Mouse (Mus musculus) c-Kit-positive CD71-negative TER-119-negative erythroid progenitor cells, embryonic 14.5 days (primary cell): ENCODE measurements at regions not wholly inside any gene's neighbourhood (a gene's known extent, or its start where the extent isn't known, plus 50 kb on each side); places are given as distances from the start of the nearest gene placed in this dataset.

Source experiments
- DNase-seq: peaks from one replicate; pipeline ENCODE4 v3.0.0-alpha.2; 2013; ENCODE audit warnings: low read depth

DNA sequence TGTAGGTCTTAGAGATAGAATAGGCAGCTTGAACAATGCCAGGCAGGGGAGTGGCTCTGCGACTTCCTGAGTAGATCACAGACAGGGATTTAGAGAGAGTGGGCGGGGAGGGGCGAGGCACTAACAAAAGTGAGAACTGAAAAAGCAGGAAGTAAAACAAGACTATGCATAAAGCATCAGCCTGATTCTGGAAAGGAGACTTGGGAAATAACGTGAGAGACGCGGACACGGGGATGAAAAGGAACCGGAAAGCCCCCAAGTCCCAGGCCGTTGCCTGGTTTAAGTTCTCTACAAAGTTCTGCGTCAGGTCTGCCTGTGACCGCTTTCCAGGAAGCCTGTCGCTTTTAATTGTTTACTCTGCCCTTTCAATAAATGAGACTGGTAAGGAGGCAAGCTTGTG lies 86.3 kb downstream of the D16Ertd472e start:
- DNase-seq = peak; percentile 55

DNA sequence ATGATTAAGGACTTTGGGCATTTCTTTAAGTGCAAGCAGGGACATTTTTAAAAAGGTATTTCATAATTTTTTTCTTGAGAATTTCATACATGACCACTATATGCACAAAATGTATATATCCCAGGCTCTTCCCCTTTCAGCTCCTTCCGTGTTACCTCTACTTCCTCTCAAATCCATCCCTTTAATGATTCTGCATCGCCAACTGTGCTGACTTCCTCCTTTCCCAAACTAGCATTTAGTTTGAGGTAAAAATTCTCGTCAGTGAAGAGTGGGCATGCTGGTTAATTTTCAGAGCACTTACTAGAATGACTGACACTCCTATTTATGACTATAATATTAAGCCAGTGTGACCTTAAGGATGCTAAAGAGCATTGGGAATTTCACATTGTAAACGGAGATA lies 86.9 kb downstream of the D16Ertd472e start:
- no peak for DNase-seq

GRCm38 (mm10) chr16:78486531-78486930 lies 90.0 kb downstream of the D16Ertd472e start:
- no peak for DNase-seq

DNA sequence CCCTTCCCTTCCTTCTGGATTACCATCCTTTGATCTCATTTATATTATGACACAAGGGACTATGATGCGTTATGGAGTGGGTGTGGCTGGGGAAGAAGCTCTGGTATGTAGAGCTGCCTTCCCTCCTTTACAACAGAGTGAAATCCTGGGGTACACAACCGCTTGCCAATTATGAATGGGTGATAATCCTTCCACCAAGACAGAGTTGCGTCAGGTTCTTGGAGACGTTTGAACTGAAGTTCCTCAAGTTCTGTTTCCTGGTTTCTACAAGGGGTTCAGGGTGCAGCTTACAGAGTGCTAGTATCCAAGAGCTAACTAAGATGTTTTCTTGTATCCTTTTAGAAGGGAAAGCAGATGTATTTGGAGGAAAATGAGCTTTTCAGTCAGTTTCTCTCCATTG lies 92.2 kb downstream of the D16Ertd472e start:
- DNase-seq = no peak

DNA sequence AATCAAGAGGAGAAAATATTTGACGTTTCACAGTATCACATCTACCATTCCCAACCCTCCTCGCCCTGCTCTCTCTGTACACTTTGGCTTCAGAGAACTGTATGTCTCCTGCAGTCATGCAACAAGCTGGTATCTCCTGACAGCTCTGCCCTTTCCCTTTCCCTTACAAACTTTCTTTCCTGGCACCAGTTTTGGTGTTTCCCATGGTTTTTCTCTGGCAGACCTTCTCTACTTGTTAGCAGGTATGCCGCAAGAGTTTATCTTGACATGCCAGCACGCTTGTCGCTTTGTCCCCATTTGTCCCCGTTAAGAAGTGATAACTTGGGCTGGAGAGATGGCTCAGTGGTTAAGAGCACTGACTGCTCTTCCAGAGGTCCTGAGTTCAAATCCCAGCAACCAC lies 94.9 kb downstream of the D16Ertd472e start:
- no peak for DNase-seq

- DNase-seq = no peak
Measured at GRCm38 (mm10) chr16:78481065-78481464, 95.4 kb downstream of the D16Ertd472e start.

DNA sequence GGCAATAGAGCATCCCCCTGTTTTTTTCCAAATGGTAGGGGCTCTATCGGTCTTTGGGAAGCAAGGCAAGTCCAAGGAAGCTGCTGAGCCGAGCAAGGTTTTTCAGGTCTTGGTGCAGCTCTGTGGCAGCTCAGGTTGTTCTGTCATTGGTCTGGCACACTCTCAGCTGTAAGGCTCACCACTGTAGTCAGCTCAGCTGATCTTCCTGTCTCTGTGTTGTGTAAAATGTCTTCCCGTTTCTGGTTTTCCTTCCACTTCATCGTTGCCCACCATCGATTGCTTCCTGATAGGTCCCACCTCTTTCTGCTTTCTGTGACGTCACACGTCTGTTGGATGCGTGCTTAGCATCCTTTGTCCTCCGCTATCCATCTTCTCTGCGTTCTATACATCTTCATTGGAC lies 96.2 kb downstream of the D16Ertd472e start:
- DNase-seq = no peak

- no peak for DNase-seq
Measured at GRCm38 (mm10) chr16:78473456-78473855, 96.5 kb upstream of the Btg3 start.

DNA sequence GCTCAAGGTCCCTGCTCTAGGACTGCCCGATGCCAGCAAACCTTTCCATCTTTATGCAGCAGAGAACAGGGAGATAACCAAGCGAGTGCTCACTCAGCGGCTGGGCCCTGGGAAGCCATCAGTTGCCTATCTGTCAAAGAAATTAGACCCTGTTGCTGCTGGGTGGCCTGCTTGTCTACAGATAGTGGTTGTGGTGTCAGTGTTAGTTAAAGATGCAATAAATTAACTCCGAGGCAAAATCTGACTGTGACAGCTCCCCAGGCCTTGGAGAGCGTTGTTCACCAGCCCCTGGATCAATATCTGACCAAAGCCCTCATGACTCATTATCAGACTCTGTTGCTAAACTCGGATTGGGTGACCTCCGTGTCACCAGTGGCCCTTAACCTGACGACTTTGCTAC lies 83.0 kb upstream of the Btg3 start:
- DNase-seq = no peak

DNA sequence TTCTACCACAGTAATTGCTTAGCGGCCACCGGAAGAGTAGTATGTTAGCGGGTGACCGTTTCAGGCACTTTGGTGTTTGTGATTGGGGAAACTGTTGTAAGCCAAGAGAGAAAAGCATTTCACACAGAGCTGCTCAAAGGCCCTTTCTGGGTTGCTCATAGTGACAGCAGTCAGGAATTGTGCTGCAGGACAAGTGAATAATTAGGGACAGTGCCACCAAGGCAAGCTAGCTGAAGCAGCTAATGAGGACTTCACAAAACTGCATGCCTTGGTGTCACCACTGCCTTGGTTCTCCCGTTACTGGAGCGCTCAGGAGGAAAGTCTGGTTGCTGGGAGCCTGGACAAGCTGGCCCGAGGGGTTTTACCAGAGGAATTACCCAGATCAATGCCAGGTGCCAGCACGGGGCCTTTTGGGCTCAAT lies 80.7 kb upstream of the Btg3 start:
- no peak for DNase-seq

- DNase-seq = no peak
Measured at GRCm38 (mm10) chr16:78456345-78456744, 79.4 kb upstream of the Btg3 start.

GRCm38 (mm10) chr16:78454509-78454908 lies 77.5 kb upstream of the Btg3 start:
- no peak for DNase-seq

DNA sequence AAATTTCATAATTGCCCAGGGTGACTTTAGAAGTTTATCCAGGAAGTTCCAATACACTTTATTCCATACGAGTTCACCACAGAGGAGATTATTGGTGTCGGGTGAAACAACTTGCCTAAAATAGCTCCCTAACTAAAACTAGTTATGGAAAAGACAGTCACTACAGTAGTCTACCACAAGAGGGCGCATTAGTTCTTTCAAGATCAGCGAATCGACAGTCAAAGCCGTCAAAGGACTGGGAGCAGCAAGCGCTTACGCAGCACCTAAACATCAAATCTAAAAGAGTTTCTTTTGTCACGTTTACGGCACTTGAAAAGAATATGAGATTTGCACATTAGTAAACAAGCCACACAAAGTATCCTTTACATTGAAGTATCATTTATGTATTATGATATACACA lies 75.3 kb upstream of the Btg3 start:
- peak; percentile 59 for DNase-seq

DNA sequence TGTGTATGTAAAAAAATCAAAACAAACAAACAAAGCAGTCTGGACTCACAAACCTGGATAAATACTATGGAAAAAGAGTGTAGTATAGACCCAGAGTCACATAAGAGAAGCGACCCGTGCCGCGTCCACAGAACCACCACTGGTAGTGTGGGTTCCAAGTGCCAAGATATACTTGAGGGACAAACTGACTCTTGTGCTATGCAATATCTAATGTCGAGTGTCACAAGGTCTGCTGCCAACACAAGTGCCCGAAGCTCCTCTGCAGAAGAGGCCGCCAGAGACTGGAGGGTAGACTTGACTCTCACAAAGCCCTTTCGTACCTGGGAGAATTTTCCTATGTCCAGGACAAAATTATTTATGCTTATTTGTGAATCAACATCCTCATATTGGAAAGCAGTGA lies 74.8 kb upstream of the Btg3 start:
- DNase-seq = no peak

DNA sequence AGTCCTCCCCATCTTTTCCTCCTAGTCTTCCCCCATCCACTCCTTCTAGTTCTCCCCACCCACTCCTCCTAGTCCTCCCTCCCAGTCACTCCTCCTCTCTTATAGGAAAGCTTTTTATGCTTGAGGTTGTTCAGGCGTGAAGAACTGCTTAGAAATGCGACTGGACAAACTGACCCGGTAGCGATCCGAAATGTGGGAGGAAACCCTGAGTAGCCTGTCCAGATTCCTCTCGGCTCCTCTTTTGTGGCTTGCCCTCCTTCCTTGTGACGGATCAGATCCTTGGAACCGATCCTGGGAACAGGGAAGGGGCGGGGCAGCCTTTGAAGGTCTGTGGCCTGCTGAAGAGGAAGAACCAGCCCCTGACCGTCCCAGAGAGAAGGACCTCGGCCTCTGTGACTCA lies 74.3 kb upstream of the Btg3 start:
- no peak for DNase-seq

- no peak for DNase-seq
Measured at GRCm38 (mm10) chr16:78449231-78449630, 72.2 kb upstream of the Btg3 start.

- DNase-seq = no peak
Measured at GRCm38 (mm10) chr16:78443262-78443661, 66.3 kb upstream of the Btg3 start.

- DNase-seq = no peak
Measured at GRCm38 (mm10) chr16:78442830-78443229, 65.8 kb upstream of the Btg3 start.

DNA sequence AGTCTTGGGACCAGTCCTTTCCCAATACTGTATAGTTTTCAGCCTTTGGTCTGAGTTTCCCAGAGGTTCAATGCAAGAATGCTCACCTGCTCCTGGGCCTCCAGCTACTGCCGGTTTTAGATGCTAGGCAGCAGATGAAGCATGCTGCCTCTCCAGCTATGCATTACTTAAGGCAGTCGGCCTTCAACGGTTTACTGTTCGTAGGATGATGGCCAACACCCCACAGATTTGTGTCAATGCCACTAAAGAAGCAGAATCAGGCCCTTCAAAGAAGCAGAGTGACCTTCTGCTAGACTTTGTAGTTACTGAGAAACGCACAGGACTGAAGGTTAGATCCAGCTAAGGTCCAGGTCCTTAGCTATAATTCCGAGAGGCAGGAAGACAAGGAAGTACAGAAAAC lies 65.0 kb upstream of the Btg3 start:
- DNase-seq = no peak

GRCm38 (mm10) chr16:78435707-78436106 lies 58.7 kb upstream of the Btg3 start:
- no peak for DNase-seq

DNA sequence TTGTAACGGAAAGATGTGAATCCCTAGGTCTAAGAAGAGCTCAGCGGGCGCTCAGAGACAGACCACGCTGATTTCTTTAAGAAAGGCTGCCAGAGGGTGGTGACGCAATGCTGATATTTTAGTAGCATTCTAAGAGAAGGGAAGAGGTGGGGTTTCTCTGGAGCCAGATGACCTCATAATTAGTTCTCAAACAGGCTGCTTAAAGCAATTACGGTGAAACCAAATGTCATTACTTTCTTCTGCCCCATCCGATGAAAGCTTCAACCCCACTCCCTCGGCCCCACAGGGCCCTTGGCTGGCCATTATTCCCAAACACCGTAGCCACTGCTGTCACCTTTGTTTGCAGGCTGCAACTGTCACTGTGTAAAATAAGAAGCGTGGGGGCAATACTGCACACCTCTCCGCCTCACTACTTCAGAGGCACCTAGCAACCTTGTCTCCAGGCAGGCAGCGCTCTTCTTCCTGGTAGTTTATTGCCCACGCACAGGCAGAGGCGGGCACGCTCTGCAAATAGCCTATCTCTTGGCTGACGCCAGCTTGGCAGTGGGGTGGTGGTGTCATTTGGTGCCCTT lies 50.6 kb upstream of the Btg3 start:
- DNase-seq = no peak
